Mouse (Mus musculus): ENCODE results near the gene Lyrm9.

The Lyrm9 gene

DNA sequence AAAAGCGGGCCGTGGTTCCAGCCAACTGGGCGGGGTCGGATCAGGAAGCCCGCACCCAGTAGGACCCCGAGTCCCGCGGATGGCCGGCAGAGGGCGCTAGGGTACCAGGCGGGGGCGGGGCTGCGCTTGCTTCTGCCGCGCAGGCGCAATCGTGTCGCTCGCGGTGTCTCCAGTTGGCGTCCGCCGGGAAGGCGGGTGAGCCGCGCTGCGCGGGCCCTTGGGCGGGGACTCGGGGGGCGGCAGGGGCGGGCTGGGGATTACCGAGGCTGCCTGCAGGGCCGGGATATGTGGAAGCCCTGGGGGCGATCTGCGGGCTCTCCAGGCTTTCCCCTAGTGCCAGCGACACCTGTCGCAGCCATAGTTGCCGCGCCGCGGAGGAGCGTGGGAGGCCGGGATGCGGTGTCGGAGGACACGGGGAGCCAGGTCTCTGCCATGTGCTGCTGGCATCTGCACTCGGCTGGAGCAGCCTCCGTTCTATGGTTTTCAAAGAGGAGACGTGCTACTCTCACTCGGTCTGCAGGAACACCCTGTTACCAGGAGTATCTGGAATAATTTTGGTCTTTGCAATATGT is at the start of gene Lyrm9:
Lyrm9 (plus strand) TSS at position 143 of the 572 bp plus-strand sequence.
- peak; percentile 94 for DNase-seq (ENCODE audit: low read depth, low spot score)

DNA sequence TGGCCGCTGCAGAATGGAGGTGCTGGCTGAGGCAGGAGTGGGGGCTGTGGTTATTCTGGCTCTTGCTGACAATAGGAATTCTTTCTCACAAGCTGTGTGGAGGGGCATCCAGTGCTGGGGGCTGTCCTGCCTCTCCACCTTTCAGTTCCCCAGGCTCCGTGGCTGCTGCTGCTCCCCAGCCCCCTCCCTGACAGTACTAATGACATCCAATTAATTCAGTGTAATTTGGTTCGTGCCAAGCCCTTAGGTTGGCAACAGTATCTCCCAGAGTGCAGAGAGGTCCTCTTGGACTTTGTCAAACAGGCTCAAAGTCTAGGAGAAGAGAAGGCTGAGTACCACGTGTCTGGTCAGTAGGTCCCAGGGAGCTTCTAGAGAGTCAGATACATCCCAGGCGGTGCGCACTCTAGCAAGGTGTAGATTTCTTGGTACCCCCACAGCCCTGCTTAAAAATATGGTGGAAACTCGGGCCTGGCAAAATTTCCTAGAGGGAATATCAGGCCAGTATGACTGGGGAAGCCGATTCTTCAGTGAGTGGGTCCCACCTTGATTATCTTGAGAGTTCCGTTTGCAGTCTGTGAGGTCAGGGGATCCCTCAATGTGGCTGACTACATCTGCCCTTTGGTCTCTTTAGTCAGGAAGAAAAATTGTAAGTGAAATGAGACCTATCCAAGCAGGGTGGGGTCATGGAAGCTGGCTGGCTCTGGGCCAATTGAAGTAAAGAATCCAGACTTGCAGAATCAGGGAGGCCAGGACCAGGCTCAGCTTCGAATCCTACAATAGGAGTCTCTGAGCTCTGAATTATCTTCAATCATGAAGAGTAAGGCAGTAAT is 48.3 kb upstream of the Lyrm9 start:
- DNase-seq (ENCODE audit: low read depth, low spot score) = no peak

- no peak for DNase-seq (ENCODE audit: low read depth, low spot score)
Observed at GRCm38 (mm10) chr11:78780002-78780401, 46.4 kb upstream of the Lyrm9 start.

GRCm38 (mm10) chr11:78780571-78780970 is 45.8 kb upstream of the Lyrm9 start:
- DNase-seq (ENCODE audit: low read depth, low spot score) = no peak

DNA sequence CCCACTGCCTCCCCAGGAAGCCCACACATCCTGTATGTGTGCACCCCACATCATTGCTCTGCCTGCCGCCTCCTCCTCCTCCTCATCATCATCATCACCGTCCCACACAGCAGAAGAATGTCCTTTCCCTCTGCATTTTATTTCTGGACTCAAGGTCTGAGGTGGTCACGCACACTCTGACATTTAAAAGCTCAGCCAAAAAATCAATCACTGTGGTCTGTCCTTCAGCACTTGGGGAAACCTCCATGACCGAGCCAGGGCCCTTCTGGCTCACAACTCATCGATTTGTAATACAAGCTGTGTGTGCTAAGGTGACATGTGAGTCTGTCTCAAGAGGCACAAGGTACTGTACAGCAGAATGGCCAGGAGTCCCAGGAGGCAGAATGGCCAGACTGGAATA is 44.1 kb upstream of the Lyrm9 start:
- DNase-seq (ENCODE audit: low read depth, low spot score) = no peak

DNA sequence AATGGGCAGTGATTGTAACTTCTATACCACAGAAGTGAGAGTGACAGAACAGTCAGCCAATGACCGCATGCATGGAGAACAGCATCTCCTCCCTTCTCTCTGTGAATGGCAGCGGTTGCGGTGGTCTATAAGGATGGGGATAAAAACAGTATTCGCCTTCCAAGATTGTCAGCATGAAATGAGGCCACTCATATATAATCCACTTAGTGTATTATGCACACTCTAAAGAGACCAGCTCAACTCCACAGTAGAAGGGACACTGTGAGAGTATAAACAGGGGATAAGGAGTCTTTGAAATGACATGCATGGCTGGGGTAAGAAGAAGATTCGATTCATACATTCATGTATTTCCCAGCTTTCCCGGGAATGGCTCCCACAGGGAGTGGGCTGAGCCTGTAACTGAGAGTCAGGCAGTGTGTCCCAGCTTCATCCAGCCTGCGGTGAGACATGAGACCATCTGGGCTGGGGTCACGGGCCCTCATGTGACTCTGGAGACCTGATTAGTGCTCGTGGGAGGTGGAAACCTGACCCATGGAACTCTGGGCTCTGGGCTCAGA is 43.5 kb upstream of the Lyrm9 start:
- DNase-seq (ENCODE audit: low read depth, low spot score) = no peak

GRCm38 (mm10) chr11:78786013-78786431 is 40.4 kb upstream of the Lyrm9 start:
- DNase-seq (ENCODE audit: low read depth, low spot score) = no peak

- DNase-seq (ENCODE audit: low read depth, low spot score) = peak; percentile 31
Observed at GRCm38 (mm10) chr11:78789370-78790060, 36.9 kb upstream of the Lyrm9 start.

DNA sequence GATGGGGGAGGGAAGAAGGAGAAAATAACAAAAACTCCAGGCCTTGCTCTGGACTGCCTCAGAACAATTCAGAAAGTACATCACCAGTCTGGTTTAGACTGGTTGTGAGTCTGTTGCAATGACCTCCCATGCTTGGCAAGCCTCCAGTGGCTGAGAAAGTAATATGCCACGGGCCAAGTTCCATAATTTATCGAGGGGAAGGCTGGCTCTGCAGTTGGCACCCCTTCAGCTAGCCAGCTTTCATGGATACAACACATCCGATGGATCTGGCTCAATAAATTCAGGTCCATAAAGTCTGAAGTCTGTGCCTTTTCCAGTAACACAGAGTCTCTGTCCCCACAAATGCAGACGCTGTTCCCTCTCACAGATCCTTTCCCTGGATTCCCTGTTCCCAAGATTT is 34.8 kb upstream of the Lyrm9 start:
- peak; percentile 63 for DNase-seq (ENCODE audit: low read depth, low spot score)

- DNase-seq (ENCODE audit: low read depth, low spot score) = no peak
Observed at GRCm38 (mm10) chr11:78792055-78792454, 34.3 kb upstream of the Lyrm9 start.

DNA sequence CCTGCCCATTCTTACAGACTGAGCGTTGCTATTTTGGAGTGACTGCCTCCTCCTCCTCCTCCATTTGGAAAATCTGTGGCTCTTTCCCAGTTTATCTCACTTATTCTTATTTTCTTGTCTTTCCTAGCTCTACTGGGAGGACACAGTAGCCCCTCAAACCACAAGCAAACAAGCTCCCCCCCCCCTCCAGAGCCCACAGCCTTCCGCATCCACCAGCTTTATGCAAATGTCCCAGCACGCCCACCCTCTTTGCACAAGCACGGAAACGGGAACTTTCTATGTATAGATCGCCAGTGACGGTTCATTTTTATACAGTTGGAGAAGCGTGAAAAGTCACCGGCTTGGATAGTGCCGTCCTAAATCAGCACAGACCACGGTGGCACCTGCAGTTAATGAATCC is 33.9 kb upstream of the Lyrm9 start:
- peak; percentile 89 for DNase-seq (ENCODE audit: low read depth, low spot score)

- DNase-seq (ENCODE audit: low read depth, low spot score) = peak; percentile 73
Observed at GRCm38 (mm10) chr11:78793116-78793515, 33.3 kb upstream of the Lyrm9 start.

GRCm38 (mm10) chr11:78796072-78796729 is 30.2 kb upstream of the Lyrm9 start:
- no peak for DNase-seq (ENCODE audit: low read depth, low spot score)

GRCm38 (mm10) chr11:78801094-78801493 is 25.3 kb upstream of the Lyrm9 start:
- no peak for DNase-seq (ENCODE audit: low read depth, low spot score)

GRCm38 (mm10) chr11:78803587-78804316 is 22.6 kb upstream of the Lyrm9 start:
- DNase-seq (ENCODE audit: low read depth, low spot score) = peak; percentile 67

DNA sequence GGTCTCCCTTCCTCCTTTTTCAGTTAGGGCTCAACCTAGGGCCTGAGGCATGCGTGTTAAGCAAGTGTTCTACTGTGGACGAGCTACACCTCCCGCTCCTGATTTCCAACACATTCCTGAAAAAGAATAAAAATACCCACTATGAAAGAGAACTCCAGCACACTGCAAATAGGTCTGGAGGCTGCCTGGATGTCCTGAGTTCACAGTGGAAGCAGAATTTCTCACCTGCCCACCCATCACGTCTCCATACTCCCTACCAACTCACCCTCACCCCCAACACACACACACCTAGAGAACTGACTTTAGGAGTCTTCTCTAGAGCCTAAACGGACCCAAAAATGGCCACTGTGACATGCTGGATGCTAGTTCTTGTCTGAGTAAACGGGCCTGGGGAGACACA is 21.8 kb upstream of the Lyrm9 start:
- DNase-seq (ENCODE audit: low read depth, low spot score) = peak; percentile 61

DNA sequence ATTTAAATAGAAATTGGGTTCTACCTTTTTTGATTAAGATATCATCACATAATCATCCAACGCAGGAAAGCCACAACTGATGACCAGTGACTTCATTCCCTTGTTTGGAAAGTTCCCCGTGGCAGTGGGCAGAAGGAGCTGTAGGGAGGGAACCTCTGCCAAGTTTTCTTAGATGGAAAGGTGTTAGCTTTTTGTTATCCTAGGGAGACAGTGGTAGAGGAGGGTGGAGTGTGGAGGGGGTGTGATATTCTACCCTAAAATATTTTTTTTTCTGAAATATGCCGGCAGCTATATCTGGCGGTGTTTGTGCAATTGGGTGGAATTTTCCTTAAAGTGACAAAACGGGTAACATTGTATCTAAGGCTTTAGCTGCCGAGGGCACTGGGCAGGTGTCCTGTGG is 21.2 kb upstream of the Lyrm9 start:
- DNase-seq (ENCODE audit: low read depth, low spot score) = peak; percentile 83

DNA sequence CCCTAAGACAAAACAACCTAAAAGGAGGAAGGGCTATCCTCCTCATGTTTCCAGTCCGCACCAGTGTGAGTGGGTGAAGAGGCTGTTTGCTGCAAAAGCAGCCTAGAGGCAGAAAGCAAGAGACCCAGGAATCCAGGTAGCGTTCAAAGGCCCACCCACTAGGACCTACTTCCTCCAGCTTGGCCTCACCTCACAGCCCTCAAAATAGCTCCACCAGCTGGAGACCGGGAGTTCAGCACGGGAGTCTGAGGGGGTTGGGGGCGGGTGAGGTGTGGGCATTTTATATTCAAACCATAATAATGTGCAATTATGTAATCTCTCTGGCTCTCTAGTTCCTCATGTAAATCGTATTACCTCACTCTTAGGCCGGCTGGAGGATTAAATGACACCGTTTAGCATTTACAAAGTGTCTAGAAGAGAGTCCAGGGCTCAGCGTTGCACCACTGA is 20.7 kb upstream of the Lyrm9 start:
- DNase-seq (ENCODE audit: low read depth, low spot score) = peak; percentile 74

GRCm38 (mm10) chr11:78807341-78808108 is 18.9 kb upstream of the Lyrm9 start:
- no peak for DNase-seq (ENCODE audit: low read depth, low spot score)

GRCm38 (mm10) chr11:78809398-78809797 is 17.0 kb upstream of the Lyrm9 start:
- DNase-seq (ENCODE audit: low read depth, low spot score) = no peak
